Mouse (Mus musculus) ovary, postnatal 36 days (tissue): ENCODE data around the gene Sema4b.

Source experiments
- DNase-seq: peaks from one replicate; pipeline ENCODE4 v3.0.0; 2022; ENCODE audit warnings: low spot score, mixed read lengths

Sema4b gene

GRCm38 (mm10) chr7:80186531-80187296 is at the start of gene Sema4b:
Sema4b (plus strand) TSS chr7:80186841.
- peak; percentile 96 for DNase-seq

GRCm38 (mm10) chr7:80138375-80138774 is 48.3 kb upstream of the Sema4b start:
- no peak for DNase-seq

- DNase-seq, result peak; percentile 76
Measured at GRCm38 (mm10) chr7:80140815-80141214, 45.8 kb upstream of the Sema4b start.

DNA sequence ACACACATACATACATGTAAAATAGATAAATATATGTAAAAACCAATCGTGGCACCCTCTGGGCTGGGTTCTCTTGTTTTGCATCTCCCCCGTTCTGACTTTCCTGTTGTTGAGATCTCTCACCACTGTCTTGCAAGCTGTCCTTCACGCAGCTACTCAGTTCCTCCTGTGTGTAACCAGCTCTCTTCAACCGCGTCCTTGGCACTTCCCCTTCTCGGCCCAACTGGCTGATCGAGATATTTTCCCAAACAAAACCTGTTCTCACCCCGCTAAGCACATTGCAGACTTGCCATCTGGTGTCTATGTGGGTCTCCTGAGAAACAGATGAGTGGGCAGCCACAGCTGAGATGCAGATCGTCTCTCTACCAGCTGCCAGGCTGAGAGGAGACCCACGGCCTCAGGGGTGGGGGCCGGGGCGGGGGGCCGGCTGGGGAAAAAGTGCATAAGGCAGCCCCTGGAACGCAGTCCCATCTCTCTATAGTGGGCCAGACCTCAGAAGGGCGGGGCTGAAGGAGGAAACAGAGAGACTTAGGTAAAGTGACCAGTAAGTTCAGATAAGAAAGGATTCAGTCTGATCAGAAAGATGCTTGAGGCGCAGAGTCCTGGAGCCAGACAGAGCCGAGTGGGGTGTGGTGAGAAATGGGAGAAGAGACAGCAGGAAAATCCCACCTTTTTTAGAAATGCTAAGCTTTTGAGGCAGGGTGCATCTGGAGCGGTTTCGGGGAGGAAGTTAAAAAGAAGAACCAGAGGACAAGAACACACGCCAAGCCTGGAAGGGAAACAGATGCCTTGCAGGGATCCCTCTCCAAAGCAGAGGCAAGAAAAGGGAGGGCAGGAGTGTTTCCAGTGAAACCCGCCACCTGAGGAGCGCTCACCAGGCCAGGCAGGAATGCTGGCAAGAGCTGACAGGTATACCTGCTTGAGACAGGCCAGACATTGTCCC is 43.0 kb upstream of the Sema4b start:
- peak; percentile 42 for DNase-seq

- no peak for DNase-seq
Measured at GRCm38 (mm10) chr7:80144695-80145094, 41.9 kb upstream of the Sema4b start.

- DNase-seq, result no peak
Measured at GRCm38 (mm10) chr7:80146077-80146476, 40.6 kb upstream of the Sema4b start.

DNA sequence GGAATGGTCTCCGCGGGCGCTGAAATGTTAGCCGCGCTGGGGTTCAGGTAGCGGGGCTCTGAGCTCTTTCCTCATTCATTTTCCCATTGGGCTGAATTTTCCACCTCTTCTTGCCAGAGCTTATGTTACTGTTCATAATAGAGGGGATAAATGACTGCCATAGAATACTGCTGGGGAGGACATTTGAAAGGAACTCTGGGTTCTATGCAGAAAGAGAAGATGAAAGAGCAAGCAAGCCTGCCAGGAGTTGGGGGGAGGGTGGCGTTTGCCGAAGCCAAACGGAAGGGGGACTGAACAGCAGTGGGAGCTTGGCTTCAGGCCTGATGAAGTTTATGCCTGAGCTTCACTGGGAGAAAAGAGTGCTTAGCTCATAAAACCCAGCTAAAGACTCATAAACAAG is 37.3 kb upstream of the Sema4b start:
- DNase-seq, result no peak

DNA sequence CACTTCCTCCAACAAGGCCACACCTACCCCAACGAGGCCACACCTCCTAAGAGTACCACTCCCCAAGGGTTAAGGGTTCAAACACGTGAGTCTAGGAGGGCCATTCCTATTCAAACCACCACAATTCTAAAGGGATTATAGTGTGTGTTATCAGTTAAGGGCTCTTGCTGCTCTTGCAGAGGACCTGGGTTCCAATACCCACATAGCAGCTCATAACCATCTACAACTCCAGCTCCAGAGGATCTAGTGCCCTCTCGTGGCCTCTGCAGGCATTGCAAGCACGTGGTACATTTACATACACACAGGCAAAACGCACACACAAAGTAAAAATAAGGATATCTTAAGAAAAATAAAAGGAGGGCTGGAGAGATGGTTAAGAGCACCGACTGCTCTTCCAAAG is 34.5 kb upstream of the Sema4b start:
- no peak for DNase-seq

DNA sequence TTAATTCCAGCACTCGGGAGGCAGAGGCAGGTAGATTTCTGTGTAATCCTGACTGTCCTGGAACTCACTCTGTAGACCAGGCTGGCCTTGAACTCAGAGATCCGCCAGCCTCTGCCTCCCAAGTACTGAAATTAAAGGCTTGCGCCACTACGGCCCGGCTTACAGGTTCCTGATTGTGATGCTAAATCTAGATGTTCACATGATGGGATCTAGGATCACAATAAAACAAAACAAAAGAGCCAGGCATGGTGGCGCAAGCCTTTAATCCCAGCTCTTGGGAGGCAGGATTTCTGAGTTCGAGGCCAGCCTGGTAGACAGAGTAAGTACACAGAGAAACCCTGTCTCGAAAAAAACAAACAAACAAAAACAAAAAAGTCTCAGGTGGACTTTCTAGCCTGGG is 33.9 kb upstream of the Sema4b start:
- no peak for DNase-seq

DNA sequence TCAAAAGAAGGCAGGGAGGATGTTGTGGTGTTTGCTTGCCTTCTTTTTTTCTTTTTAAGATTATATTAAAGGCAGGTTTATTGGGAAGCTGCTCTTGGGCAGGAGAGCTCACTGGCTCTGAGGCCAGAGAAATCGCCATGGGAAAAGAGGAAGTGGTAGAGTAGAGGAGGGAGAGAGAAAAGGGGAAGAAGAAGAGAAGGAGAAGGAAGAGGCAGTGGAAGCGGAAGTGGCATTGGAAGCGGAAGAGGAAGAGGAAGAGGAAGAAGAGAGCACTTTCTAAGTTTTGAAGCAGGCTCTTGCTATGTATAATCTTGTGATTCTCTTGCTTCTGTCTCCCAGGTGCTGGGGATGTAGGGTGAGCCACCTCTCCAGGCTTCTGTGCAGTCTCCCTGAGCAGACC is 32.0 kb upstream of the Sema4b start:
- DNase-seq, result no peak

- peak; percentile 76 for DNase-seq
Measured at GRCm38 (mm10) chr7:80156711-80157227, 29.9 kb upstream of the Sema4b start.

GRCm38 (mm10) chr7:80158496-80159268 is 28.0 kb upstream of the Sema4b start:
- no peak for DNase-seq

DNA sequence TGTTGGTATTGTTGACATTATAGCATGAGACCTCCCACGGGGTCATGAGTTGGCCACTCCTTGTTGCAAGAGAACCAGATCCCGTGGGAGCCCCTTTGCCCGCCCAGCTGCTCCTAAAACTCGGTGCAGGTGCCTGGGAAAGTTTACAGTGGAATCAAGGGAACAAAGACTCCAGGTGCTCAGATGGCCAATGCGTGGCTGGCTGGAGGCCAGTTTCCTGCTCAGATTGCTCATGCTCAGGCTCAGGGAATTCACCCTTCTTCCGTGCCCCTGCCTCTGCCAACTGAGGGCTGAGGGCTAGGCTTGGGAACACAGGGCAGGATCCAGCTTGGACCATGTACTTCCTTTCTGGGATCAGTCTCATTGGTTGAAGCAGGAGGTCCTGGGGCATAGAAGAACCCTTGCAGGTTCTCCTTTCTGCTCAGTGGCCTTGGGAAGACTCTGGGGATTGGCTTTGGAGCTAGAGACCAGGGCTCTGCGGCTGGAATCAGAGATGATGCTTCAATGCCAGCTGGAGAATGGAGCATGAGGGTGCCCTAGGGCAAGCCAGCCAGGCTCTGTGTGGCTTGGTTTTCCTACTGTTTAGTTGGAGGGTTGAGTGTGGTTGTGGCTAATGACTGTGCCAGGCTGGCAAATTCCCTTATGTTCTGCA is 26.2 kb upstream of the Sema4b start:
- peak; percentile 43 for DNase-seq

DNA sequence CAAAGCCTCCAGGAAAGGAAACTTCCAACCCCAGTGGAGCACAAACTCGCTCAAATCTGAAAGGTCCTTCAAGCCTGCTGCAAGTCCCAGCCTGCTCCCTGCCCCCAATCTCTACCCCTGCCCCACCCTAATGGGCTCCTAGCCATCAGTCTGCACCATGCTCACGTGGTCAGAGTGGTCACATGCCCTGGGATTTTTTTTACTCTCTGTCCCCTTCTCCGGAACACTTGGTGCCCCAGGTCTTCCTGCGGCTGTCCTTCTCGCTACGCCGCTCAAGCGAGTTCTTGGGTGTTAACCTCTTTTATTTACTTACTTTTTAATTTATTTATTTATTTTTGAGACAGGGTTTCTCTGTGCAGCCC is 25.7 kb upstream of the Sema4b start:
- DNase-seq, result peak; percentile 59

DNA sequence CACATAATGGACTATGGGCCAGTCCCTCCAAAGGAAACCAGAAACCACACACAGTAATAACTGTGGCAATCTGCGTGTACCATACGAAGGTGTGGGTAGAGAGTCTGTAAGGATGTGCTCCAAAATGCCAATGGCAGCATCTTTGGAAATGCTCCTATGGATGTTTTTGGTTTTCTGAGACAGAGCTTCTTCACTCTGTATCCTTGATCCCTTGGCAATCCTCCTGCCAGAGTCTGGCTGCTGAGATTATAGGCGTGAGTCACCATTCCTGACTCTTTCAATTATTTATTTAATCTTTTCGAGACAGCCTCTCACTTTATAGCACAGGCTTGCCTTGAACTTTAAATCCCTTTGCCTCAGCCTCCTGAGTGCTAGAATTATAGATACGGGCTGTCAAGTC is 21.2 kb upstream of the Sema4b start:
- no peak for DNase-seq

DNA sequence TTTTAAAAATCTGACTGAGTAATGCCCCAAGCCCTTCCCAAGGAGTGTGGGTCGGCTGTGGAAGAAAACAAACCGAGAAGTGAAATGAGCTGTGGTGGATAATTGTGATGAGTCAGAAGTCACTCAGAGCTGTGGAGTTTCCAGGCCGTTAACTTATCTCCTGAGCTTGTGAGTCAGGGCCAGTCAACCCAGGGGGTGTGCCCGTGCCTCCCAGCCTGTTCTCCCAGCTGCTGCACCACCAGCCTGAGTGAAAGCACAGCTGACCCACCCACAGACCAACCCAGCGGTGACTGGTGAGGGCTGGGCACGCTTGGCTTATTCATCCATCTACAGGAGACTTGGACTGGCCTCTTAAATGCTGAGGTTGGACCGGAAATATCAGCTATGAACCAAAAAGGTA is 19.9 kb upstream of the Sema4b start:
- DNase-seq, result peak; percentile 72

DNA sequence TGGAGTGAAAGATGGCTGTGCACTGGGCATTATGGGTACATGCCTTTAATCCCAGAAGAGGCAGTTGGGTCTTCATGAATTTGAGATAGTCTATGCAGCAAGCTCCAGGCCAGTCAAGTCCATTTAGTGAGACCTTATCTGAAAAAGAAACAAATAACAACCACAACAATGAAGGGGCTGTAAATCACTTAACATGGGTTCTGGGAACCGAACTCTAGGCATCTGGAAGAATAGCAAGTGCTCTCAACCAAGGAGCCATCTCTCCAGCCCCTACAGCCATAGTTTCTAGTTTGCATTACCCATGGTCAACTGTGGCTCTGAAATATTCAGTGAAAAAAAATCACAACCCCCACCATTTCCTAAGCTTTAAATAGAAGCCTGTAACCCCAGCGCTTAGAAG is 16.8 kb upstream of the Sema4b start:
- DNase-seq, result no peak

DNA sequence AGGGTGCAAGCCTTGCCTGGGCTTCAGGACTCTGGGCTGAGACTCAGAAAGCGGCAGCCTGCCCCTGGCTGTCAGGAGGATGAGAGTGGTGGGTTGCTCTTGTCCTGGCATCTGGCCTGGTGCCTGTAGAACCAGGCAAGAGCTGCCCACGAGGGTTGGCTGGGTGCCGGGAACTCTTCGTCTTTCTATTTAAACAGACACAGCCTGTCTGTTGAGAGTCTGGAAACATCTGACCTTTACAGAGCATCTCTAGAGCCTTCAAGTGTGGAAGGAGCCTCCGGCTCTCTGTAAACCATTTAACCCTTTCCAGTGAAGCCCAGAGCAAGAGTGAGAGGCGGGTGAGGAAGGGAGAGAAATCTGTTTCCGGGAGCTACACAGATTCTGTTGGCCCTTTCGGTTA is 15.3 kb upstream of the Sema4b start:
- peak; percentile 62 for DNase-seq

GRCm38 (mm10) chr7:80172069-80172956 is 14.3 kb upstream of the Sema4b start:
- DNase-seq, result no peak

DNA sequence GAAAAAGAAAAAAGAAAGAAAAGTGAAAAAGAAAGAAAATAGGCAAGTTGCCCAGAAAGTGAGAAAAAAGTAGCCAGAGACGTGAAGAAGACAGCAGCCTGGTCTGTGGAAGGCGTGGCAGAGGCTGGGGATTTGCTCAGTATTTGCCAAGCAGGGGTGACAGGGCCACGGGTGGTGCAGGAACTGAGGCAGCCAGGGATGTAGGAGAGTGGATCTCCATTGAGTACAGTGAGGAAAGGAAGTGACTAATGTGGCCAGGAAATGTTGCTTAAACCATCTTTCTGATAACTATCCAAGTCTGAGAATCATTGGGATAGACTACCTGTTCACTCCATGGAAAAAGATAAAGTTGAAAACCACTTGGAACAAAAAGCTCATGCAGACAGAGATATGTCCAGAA is 10.5 kb upstream of the Sema4b start:
- DNase-seq, result no peak

GRCm38 (mm10) chr7:80177438-80177837 is 9.2 kb upstream of the Sema4b start:
- no peak for DNase-seq
